Mouse (Mus musculus): ENCODE data around the gene Purb.

Purb gene

DNA sequence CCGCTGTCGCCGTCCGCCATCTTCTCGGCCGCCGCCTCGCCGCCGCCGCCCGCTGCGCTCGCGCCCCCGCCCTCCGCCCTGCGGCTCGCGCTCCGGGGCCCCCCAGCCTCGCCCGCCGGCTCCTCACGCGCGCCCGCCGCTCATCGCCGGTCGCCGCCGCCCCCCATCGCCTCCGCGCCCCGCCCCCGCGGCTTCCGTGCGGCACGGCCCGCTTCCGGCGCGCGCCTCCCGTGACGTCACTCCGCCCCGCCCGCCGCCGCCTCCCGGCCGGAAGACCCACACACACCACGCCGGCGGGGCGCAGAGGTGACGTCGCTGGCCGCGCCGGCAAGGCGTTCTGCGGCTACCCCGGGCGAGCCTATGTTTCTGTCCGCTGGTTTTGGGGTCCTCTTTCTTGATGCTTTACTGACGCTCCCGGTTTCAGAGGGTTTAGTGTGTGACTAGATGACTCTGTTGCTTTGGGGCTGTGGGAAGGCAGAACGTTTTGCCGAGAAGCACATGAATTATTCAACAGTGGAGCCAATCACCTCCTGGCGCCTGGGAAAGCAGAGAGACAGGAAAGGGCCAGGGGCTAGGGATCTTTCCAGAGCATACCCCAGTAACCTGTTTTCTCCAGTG, at the start of gene Purb:
Purb (minus strand) TSS at position 51 of the 618 bp plus-strand sequence.
- peak; percentile 92 to 98 for DNase-seq (ENCODE audit: low spot score in 2 of 2)

DNA sequence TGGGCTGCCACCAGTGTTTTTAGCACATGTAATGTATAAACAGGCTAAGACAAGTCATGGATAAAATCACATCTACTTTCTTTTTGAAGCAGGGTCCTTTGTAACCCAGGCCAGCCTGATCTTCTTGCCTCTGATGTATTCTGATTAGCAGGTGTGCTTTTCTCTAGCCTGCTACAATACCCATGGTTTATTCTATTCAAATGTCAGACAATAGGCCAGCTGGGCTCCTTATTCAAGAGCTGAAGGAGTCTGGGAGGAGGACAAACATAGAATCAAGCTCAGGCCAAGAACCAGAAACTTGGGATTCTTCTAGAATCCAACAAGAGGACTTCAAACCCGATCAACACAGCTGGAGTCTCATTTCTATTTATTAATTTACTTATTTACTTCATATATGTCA, 49.5 kb upstream of the Purb start:
- no peak for DNase-seq (ENCODE audit: low spot score in 2 of 2)

DNA sequence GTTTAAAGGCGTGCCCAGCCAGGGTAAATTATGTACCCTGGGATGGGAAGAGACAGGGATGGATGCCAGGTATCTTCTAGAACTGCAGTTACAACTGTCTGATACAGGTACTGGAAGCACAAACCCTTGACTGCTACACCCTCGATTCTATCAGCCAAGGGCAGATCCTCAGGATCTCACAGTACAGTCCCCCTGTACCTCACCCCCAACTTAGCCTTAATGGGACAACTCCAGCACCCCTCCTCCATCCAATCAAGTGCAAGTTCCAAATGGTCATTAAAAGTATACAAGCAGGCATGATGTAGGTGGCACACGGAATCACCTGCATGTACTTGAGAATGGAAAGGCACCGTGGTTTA, 49.1 kb upstream of the Purb start:
- DNase-seq (ENCODE audit: low spot score in 2 of 2), result no peak

- DNase-seq (ENCODE audit: low spot score in 2 of 2), result no peak
Observed at GRCm38 (mm10) chr11:6524165-6524879, 48.6 kb upstream of the Purb start.

- no peak for DNase-seq (ENCODE audit: low spot score in 2 of 2)
Observed at GRCm38 (mm10) chr11:6523662-6524088, 48.0 kb upstream of the Purb start.

- peak in 1 of 2 experiments; percentile 66 for DNase-seq (ENCODE audit: low spot score in 2 of 2)
Observed at GRCm38 (mm10) chr11:6522782-6523525, 47.2 kb upstream of the Purb start.

DNA sequence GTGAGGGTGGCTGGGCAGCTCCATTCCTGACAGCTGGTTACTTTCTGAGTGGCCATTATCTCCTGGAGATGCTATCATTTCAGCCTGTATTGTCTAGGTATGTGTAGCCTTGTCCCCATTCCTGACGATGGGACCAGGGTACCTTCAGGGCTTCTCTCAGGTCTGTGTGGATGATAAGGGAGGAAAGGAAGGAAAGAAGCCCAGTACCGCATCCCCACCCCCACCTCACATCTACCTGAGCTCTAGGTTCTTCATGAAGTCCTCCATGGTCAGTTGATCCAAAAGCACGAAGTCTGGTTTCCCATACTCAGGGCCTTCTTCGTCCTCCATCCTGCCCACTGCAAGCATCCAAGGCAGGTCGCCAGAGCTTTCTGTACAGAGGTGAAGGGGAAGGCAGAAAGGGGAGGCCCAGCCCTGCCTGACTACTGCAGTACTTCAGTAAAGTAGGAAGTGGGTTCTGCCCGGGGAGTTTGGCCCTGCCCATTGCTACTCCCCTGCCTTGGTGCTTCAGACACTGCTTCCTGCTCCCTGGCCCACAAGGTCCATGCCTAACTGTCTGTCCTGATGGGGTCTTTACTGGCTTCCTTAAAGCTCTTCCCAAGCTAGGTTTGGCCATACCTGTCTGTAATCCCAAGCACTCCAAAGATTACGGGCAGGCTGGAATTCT, 44.9 kb upstream of the Purb start, which contains the start of gene Myo1g:
Myo1g (minus strand) TSS at position 459 of the 667 bp plus-strand sequence.
- peak; percentile 73 to 81 for DNase-seq (ENCODE audit: low spot score in 2 of 2)

- DNase-seq (ENCODE audit: low spot score in 2 of 2), result peak; percentile 64 to 78
Observed at GRCm38 (mm10) chr11:6519491-6520033, 43.8 kb upstream of the Purb start.

DNA sequence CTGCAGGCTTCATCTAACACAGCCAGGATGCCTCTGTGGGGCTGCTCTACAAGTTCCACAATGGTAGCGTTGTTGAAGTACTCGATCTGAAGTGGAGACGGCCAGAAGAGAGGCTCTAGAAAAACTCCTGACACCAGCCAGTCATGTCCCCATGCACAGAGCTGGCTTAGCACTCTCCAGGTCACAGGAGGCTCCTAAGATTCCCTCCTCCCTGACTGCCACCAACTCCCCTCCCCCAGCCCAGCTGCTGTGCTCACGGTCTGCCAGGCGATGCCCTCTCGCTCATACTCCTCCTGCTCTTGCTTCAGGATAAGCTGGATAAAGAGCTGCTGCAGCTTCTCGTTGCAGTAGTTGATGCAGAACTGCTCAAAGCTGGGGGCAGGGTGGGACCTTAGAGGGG, 39.1 kb upstream of the Purb start:
- DNase-seq (ENCODE audit: low spot score in 2 of 2), result no peak

- DNase-seq (ENCODE audit: low spot score in 2 of 2), result no peak
Observed at GRCm38 (mm10) chr11:6508269-6508876, 32.7 kb upstream of the Purb start.

- DNase-seq (ENCODE audit: low spot score in 2 of 2), result no peak
Observed at GRCm38 (mm10) chr11:6506516-6506915, 30.8 kb upstream of the Purb start.

GRCm38 (mm10) chr11:6504689-6505088, 29.0 kb upstream of the Purb start:
- no peak for DNase-seq (ENCODE audit: low spot score in 2 of 2)

- DNase-seq (ENCODE audit: low spot score in 2 of 2), result no peak
Observed at GRCm38 (mm10) chr11:6504226-6504625, 28.5 kb upstream of the Purb start.

GRCm38 (mm10) chr11:6502506-6502905, 26.8 kb upstream of the Purb start:
- no peak for DNase-seq (ENCODE audit: low spot score in 2 of 2)

- DNase-seq (ENCODE audit: low spot score in 2 of 2), result no peak
Observed at GRCm38 (mm10) chr11:6497311-6497948, 21.7 kb upstream of the Purb start.

- peak; percentile 57 to 76 for DNase-seq (ENCODE audit: low spot score in 2 of 2)
Observed at GRCm38 (mm10) chr11:6489691-6490503, 14.2 kb upstream of the Purb start.

DNA sequence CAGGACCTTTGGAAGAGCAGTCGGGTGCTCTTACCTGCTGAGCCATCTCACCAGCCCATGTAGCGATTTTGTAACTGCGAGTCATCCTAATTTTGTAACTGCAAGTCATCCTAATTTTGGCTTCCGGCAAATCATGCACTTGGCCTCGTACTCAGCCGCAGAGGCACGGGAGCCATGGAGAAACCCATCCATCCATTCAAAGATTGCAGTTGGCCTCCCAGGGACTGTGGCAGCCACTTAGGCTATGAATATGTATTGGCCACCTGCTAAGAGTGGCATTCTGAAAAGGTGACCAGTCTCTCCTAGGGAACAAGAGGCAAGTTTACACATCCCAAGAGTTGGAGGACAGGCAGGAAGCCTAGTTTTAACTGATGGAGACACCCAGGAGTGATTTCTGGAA, 13.5 kb upstream of the Purb start:
- DNase-seq (ENCODE audit: low spot score in 2 of 2), result no peak

GRCm38 (mm10) chr11:6488041-6488684, 12.4 kb upstream of the Purb start:
- DNase-seq (ENCODE audit: low spot score in 2 of 2), result no peak

DNA sequence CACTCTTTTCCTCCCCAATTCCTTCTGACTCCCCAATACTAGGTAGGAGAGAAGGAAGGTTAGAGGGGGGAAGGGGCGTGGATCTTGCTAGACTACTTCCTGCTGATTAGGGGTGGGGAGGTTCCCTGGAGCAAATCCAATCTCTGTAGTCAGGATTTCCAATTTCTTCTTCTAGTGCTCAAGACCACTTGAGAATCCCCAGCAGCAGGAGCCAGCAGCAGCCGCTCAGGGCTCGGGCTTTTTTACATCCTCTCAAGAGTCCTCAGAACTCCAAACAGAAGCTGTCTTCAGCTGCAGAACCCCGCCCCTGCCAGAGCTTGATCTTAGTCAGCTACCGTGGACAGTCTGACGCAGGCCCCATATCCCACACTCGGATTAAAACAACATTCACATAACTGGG, 11.8 kb upstream of the Purb start:
- no peak for DNase-seq (ENCODE audit: low spot score in 2 of 2)

DNA sequence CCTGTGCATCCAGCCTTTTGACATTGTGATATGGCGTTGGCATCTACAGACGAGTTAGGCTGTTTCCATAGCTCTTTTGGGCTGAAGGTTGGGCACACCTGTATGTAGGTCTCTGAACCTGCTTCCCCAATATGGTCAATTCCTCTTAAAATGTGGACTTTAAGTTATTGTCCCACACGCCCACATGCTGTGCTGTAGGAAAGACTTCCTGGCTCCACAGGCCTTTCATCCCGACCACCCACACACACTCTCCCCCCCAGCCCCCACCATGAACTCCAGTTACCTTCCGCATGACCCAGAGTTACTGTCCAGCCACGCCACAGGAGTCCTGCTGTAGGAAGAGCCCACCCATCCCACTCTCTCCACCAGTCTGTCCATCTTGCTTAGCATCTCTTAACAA, 11.2 kb upstream of the Purb start:
- no peak for DNase-seq (ENCODE audit: low spot score in 2 of 2)

Measured in spleen, postnatal 4 days (tissue).